Mouse (Mus musculus): ENCODE results near the gene Gm37419.

DNA sequence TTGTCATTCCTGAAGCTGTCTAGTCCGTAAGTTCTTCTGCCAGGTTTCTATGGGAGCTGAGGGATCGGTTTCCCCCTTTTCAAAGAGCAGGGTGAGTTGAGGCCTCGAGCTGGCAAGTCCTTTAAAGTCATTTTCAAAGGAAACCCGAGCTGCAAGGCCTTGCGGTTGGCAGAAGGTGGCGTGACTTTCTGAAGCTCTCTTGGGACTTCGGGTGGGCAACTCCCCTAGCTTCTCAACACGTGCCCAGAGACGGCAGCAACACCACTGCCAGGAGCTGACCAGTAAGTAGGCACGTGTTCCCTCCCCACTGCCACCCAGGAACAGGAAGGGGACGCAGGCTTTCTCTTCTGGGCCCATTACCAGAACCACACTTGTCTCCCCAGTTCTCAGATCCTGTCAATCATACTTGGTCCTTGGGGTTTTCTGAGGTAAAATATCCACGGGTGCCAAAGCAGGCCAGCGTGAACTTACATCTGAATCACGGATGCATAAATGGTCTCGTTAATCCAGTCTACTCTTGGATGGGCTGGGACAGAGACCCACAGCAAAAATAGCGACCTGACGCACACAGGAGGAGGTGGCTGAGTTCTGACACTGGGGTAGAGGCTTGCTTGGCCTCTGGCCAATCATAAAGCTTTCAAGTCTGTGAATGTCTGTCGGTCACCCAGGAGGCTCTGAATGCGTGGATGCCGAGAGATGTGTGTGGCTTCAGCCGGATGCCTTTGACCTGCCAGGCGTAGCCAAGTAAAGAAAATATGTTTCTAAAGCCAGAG lies 24.2 kb upstream of the Gm37419 start:
- TF ChIP-seq CTCF (IDR thresholded peaks at IDR 0.05; ENCODE audit: extremely low read depth, insufficient read depth, insufficient read length, insufficient replicate concordance): no peak
- TF ChIP-seq POLR2A (IDR thresholded peaks at IDR 0.05; ENCODE audit: low read depth, low read length): no peak
